ENCODE assay signal across 14 mouse cellular contexts in the genomic region with DNA sequence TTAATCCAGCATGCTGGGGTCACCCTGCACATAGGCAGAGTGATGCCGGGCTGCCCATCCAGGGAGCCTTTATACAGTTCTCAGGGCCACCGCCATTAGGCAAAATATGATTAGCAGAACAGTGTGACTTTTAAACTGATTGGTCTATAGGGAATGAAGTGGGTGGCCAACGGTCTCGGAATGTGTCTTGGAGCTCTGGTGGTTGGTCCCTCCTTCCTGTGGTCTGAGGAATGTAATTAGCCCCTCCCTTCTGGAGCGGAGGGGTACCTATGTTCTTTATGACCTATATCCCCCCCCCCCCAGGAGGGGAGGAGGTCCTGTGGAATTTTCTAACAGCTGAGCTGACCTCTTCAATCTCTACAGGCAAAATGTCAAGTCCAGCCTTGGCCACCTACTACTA.
"Had no signal": no experiment of that assay in that cellular context is flagged by ENCODE, and none has a peak within 500 bp of the region (broad histone marks: within the 10 kb centered on the region; RNA-seq: fewer than 3 reads in every experiment).

No protein-coding gene starts in this region.

- H3K4me3 ChIP-seq: midbrain, embryonic 10.5 days; midbrain, embryonic 12.5 days; midbrain, embryonic 15.5 days; neural tube, embryonic 12.5 days; stomach, embryonic 15.5 days had no signal

- H3K4me1 ChIP-seq: midbrain, embryonic 10.5 days; midbrain, embryonic 12.5 days; midbrain, embryonic 15.5 days; neural tube, embryonic 12.5 days; stomach, embryonic 15.5 days had no signal

- H3K27me3 ChIP-seq: midbrain, embryonic 12.5 days; midbrain, embryonic 15.5 days; neural tube, embryonic 12.5 days; stomach, embryonic 15.5 days had no signal

- H3K9me3 ChIP-seq: midbrain, embryonic 15.5 days; stomach, embryonic 15.5 days had no signal

- ATAC-seq: midbrain, embryonic 15.5 days had no signal

- H3K36me3 ChIP-seq: midbrain, embryonic 12.5 days; midbrain, embryonic 15.5 days; neural tube, embryonic 12.5 days; stomach, embryonic 15.5 days had no signal

- H3K9ac ChIP-seq: lung, embryonic 14.5 days; midbrain, embryonic 12.5 days; midbrain, embryonic 15.5 days; neural tube, embryonic 12.5 days; stomach, embryonic 15.5 days had no signal

- H3K4me2 ChIP-seq: lung, embryonic 14.5 days; midbrain, embryonic 12.5 days; midbrain, embryonic 15.5 days; neural tube, embryonic 12.5 days; stomach, embryonic 15.5 days had no signal

- DNase-seq: lung, adult 18-20 months; lung, embryonic 14.5 days; lung, postnatal 14 days; lung, postnatal 4 days; right cerebral cortex, postnatal 14 days; thymus, adult 2 months; thymus, postnatal 25 days; thymus, postnatal 4 days had no signal

- H3K27ac ChIP-seq: midbrain, embryonic 10.5 days; midbrain, embryonic 12.5 days; midbrain, embryonic 15.5 days; neural tube, embryonic 12.5 days; stomach, embryonic 15.5 days; stomach, postnatal 0 days had no signal
